In the genomic region with DNA sequence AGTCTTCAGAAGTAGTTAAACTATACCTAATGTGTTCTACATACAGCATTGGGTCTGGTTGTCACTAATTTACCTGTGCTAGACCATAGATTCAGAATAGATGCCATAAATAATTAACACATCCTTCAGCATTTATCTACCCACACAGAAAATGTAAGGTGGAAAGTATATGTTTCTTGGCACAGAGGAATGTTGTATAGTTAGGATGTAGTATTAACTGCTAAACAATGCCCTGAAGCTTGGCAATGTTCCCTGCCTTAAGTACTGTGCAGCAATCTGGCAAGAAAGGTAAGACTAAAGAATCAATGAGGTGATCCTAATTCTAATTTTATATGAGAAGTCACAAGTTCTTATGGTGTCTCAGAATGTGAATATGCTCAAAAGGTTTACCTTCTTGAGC, we compare ENCODE assay signal across 29 mouse cellular contexts.
"Had no signal": no experiment of that assay in that cellular context is flagged by ENCODE, and none has a peak within 500 bp of the region (broad histone marks: within the 10 kb centered on the region; RNA-seq: fewer than 3 reads in every experiment).

No protein-coding gene starts in this region.

- H3K9ac ChIP-seq: embryonic facial prominence, embryonic 12.5 days; embryonic facial prominence, embryonic 13.5 days; embryonic facial prominence, embryonic 15.5 days; forebrain, embryonic 12.5 days; forebrain, embryonic 13.5 days; forebrain, embryonic 15.5 days; forebrain, postnatal 0 days had no signal

- H3K4me2 ChIP-seq: embryonic facial prominence, embryonic 12.5 days; embryonic facial prominence, embryonic 13.5 days; embryonic facial prominence, embryonic 15.5 days; forebrain, embryonic 12.5 days; forebrain, embryonic 13.5 days; forebrain, embryonic 15.5 days had no signal

- H3K4me3 ChIP-seq: embryonic facial prominence, embryonic 10.5 days; embryonic facial prominence, embryonic 12.5 days; embryonic facial prominence, embryonic 13.5 days; embryonic facial prominence, embryonic 15.5 days; erythroblast, embryonic 14.5 days; forebrain, embryonic 10.5 days; forebrain, embryonic 12.5 days; forebrain, embryonic 13.5 days; forebrain, embryonic 15.5 days; gastrocnemius, adult 2 months; heart, adult 2 months had no signal

- H3K27ac ChIP-seq: embryonic facial prominence, embryonic 10.5 days; embryonic facial prominence, embryonic 12.5 days; embryonic facial prominence, embryonic 13.5 days; embryonic facial prominence, embryonic 15.5 days; forebrain, embryonic 10.5 days; forebrain, embryonic 12.5 days; forebrain, embryonic 13.5 days; forebrain, embryonic 15.5 days; gastrocnemius, adult 2 months; heart, adult 2 months had no signal

- H3K4me1 ChIP-seq: embryonic facial prominence, embryonic 10.5 days; embryonic facial prominence, embryonic 12.5 days; embryonic facial prominence, embryonic 13.5 days; embryonic facial prominence, embryonic 15.5 days; forebrain, embryonic 10.5 days; forebrain, embryonic 12.5 days; forebrain, embryonic 13.5 days; forebrain, embryonic 15.5 days had no signal

- H3K27me3 ChIP-seq: embryonic facial prominence, embryonic 12.5 days; embryonic facial prominence, embryonic 13.5 days; embryonic facial prominence, embryonic 15.5 days; forebrain, embryonic 12.5 days; forebrain, embryonic 13.5 days; forebrain, embryonic 15.5 days had no signal

- H3K9me3 ChIP-seq: embryonic facial prominence, embryonic 10.5 days; embryonic facial prominence, embryonic 12.5 days; embryonic facial prominence, embryonic 13.5 days; embryonic facial prominence, embryonic 15.5 days; forebrain, embryonic 10.5 days; forebrain, embryonic 12.5 days; forebrain, embryonic 13.5 days; forebrain, embryonic 15.5 days had no signal

- H3K36me3 ChIP-seq: embryonic facial prominence, embryonic 10.5 days; embryonic facial prominence, embryonic 12.5 days; embryonic facial prominence, embryonic 13.5 days; embryonic facial prominence, embryonic 15.5 days; forebrain, embryonic 10.5 days; forebrain, embryonic 12.5 days; forebrain, embryonic 15.5 days had no signal

- ATAC-seq: forebrain, embryonic 13.5 days; forebrain, embryonic 14.5 days; forebrain, embryonic 15.5 days; forebrain, embryonic 16.5 days; forebrain, postnatal 0 days had no signal

- DNase-seq: cerebellum, adult 2 months; cerebellum, adult 8-10 months; cerebellum, adult 9-10 months; cerebellum, adult 9-11 months; cerebellum, postnatal 10 days; cerebellum, postnatal 14 days; cerebellum, postnatal 25 days; cerebellum, postnatal 36 days; embryo, embryonic 11 days; forebrain, postnatal 0 days; gastrocnemius, adult 2 months; gastrocnemius, postnatal 10 days; gastrocnemius, postnatal 14 days; gastrocnemius, postnatal 25 days; gastrocnemius, postnatal 36 days; heart, adult 11 months; heart, adult 18-20 months; heart, adult 2 months had no signal
